Mouse (Mus musculus) thymus, adult 2 months (tissue): ENCODE measurements around the gene Gm40460.

Source experiments
- CTCF ChIP-seq: fragments of 200-500 bp; IDR thresholded peaks from 2 replicates; pipeline ENCODE4 v1.5.1; 2012; ENCODE audit warnings: mild to moderate bottlenecking, control low read depth, low read length, moderate library complexity, borderline replicate concordance; ENCODE audit not compliant: control insufficient read depth, poor library complexity, insufficient read depth; ENCODE audit errors: extremely low read depth
- POLR2A ChIP-seq: fragments of 200-500 bp; IDR thresholded peaks from 2 replicates; pipeline ENCODE4 v1.6.1; 2012; ENCODE audit warnings: mild to moderate bottlenecking, low read length, control low read depth, moderate library complexity; ENCODE audit not compliant: control insufficient read depth, poor library complexity, insufficient read depth; ENCODE audit errors: extremely low read depth

DNA sequence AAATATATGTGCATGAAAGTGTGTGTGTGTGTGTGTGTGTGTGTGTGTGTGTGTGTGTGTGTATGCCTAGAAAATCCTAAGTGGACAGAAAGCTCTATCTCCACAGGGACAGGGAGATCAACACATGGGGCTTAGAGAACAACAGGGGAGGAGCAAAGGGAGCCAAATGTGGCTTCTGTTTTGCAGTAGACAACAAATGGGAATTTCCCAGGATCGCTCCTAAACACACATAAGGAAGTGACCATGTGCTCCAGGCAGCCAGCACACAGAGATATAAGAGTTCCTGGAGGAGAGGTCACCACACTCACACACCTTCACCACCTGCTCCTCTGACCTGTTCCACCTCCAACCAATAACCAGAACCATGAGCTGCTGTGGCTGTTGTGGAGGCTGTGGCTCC lies 39.8 kb downstream of the Gm40460 start, which contains the start of gene Krtap5-3:
- TF ChIP-seq CTCF = no peak
- no peak for TF ChIP-seq POLR2A
